Mouse (Mus musculus): ENCODE results near the gene Vmn1r25. TPM values are rescaled to one million over a fixed set of nuclear protein-coding genes. Genes with fewer than 3 reads are reported as not detected.

Gene Vmn1r25
- not detected for polyA plus RNA-seq (2014; fragmentation: Illumina TruSeq; extraction: RNeasy Lipid Tissue Mini Kit (QIAGEN cat#74804); ENCODE audit: low read depth, low replicate concordance)

DNA sequence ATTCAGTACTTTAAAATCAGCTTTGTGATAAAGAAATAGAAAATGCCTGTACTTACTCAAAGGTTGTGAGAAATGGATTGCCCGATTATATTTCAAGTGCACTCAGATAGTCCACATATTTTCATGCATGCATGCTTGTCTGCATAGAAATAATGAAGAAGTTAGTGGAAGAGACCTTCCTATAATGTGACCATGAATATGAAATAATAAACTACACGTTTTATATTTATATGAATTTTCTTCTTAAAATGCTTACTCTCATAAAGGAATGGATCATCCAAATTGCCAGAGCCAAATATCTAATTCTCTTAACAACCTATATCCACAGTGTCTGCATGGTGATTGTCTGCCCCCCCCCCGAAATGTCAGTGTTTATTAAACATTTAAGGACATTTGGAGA lies at the start of gene Vmn1r25:
Gene Vmn1r25, minus strand, starts transcription at position 101 of the 400 bp plus-strand sequence.

DNA sequence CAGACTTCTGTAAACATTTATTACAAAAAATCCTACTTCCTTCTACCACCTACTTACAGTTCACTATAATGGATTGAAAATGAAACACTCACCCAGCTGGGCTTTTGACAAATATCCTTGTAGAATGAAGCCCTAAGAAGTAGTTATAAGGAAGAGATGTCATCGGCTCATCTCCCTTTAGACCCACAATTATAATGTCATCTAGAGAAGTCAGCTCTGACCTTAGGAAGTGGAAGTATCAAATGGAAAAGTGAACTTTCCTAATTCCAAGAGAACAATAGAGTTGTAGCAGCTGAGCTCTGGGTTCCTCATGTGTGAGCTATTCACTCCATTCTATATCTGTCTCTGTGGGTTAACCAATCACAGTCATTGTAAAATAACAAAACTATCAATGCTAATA lies 34.4 kb upstream of the Vmn1r25 start, which contains the start of gene Vmn1r26:
Gene Vmn1r26, minus strand, starts transcription at position 101 of the 400 bp plus-strand sequence.

DNA sequence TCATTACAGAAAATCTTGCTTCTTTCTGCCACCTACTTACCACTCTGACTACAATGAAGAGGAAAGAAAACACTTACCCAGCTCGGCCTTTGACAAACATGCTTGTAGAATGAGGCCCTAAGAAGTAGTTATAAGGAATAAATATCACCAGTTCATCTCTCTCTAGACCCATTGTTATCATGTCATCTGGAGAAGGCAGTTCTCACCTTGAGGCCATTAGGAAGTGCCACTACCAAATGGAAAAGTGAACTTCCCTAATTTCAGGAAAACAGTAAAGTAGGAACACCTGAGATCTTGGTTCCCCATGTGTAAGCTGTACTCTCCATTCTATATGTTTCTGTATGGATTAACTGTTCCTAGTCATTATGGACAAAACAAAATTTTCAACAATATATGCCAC lies 19.2 kb downstream of the Vmn1r25 start, which contains the start of gene Vmn1r24:
Gene Vmn1r24, minus strand, starts transcription at position 101 of the 400 bp plus-strand sequence.

Other genes with a start within 250 kb of the Vmn1r25 start
- gene Vopp1, start 155.7 kb downstream of the Vmn1r25 start, polyA plus RNA-seq (2014; fragmentation: Illumina TruSeq; extraction: RNeasy Lipid Tissue Mini Kit (QIAGEN cat#74804); ENCODE audit: low read depth, low replicate concordance): 3.0 TPM
- not detected for gene Vmn1r21, start 130.5 kb downstream of the Vmn1r25 start, polyA plus RNA-seq (2014; fragmentation: Illumina TruSeq; extraction: RNeasy Lipid Tissue Mini Kit (QIAGEN cat#74804); ENCODE audit: low read depth, low replicate concordance)
- gene Vmn1r22, start 72.8 kb downstream of the Vmn1r25 start, polyA plus RNA-seq (2014; fragmentation: Illumina TruSeq; extraction: RNeasy Lipid Tissue Mini Kit (QIAGEN cat#74804); ENCODE audit: low read depth, low replicate concordance): not detected
- gene Vmn1r23, start 54.0 kb downstream of the Vmn1r25 start, polyA plus RNA-seq (2014; fragmentation: Illumina TruSeq; extraction: RNeasy Lipid Tissue Mini Kit (QIAGEN cat#74804); ENCODE audit: low read depth, low replicate concordance): not detected
- gene Vmn1r24, start 19.3 kb downstream of the Vmn1r25 start, polyA plus RNA-seq (2014; fragmentation: Illumina TruSeq; extraction: RNeasy Lipid Tissue Mini Kit (QIAGEN cat#74804); ENCODE audit: low read depth, low replicate concordance): not detected
- gene Vmn1r26, start 34.3 kb upstream of the Vmn1r25 start, polyA plus RNA-seq (2014; fragmentation: Illumina TruSeq; extraction: RNeasy Lipid Tissue Mini Kit (QIAGEN cat#74804); ENCODE audit: low read depth, low replicate concordance): not detected
- not detected for gene Vmn1r27, start 238.0 kb upstream of the Vmn1r25 start, polyA plus RNA-seq (2014; fragmentation: Illumina TruSeq; extraction: RNeasy Lipid Tissue Mini Kit (QIAGEN cat#74804); ENCODE audit: low read depth, low replicate concordance)

Measured in liver, adult 10 weeks (tissue).